Mouse (Mus musculus) ovary, postnatal 10 days (tissue): ENCODE data around the gene Lyrm7.
"Not testable (repeated sequence)": the region's sequence is repeated elsewhere in the genome, so short reads cannot be mapped to it uniquely, and the experiment has no call there.

Experiments used
- DNase-seq: peaks from one replicate; pipeline ENCODE4 v3.0.0; 2022; ENCODE audit warnings: low spot score

The Lyrm7 gene

GRCm38 (mm10) chr11:54881051-54881474, 20.3 kb upstream of the Lyrm7 start:
- no peak for DNase-seq

DNA sequence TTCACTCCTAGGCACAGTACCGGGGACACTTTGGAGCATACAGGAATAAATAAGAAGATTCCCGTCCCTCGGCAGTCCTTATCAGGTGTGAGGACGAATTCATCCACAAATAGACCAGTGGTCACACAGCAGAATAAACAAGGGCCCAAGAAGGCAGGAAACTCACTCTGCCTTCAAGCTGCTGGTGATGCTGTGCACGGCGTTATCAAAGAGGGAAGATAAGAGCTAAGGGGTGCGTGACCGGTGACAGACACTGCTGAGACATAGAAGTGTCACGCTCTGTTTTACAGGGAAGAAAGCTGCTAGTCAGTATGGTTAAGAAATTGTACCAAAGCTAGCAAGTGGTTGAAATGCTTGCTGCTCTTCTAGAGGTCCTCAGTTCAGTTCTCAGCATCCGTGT, 19.2 kb upstream of the Lyrm7 start:
- no peak for DNase-seq

DNA sequence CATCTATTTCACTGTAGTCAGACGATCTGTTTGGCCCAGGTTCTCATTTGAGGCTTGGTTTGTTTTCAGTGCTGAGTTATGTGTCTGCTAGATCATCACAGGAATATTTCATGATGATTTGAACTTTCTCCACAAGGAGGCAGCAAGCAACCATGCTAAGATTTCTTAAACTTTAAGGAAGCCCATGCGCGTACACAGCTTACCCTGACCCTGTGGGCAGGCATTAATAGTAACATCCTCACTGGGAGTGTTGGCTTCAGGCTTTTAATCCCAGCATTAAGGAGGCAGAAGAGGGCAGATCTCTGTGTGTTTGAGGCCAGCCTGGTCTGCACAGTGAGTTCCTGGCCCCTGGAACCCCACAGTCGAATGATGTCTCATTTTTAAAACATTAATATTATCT, 18.7 kb upstream of the Lyrm7 start:
- DNase-seq: no peak

DNA sequence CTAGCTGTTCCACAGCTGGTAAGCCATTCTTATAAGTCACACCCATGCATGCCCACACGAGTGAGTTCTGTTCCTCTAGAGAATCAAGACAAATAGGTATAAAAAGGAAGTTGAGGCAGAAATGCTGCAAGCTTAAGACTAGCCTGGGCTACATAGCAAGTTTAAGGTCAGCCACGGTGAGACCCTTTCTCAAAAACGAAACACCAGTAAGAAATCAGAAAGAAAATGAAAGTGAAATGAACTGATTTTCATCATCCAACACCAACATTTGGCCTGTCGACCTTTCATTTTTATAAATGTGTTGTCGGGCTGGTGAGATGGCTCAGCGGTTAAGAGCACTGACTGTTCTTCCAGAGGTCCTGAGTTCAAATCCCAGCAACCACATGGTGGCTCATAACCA, 18.2 kb upstream of the Lyrm7 start:
- DNase-seq: no peak

GRCm38 (mm10) chr11:54876031-54876430, 15.3 kb upstream of the Lyrm7 start:
- DNase-seq: no peak

GRCm38 (mm10) chr11:54871831-54872537, 11.3 kb upstream of the Lyrm7 start:
- no peak for DNase-seq

- no peak for DNase-seq
Observed at GRCm38 (mm10) chr11:54869318-54869717, 8.6 kb upstream of the Lyrm7 start.

DNA sequence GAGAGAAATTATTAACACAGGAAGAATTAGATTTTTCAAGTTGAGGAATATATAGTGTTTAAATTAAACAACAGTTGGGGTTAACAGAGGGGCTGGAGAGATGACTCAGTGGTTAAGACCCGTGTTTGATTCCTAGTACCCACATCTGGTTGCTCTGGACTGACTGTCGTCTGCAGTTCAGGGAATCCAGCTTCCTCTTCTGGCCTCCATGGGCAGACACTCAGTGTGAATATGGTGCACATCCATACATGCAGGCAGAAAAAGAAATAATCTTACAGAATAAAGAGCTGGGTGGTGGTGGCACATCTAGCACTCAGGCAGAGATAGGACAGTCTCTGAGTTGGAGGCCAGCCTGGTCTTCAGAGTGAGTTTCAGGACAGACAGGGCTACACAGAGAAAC, 7.7 kb upstream of the Lyrm7 start:
- DNase-seq: no peak

DNA sequence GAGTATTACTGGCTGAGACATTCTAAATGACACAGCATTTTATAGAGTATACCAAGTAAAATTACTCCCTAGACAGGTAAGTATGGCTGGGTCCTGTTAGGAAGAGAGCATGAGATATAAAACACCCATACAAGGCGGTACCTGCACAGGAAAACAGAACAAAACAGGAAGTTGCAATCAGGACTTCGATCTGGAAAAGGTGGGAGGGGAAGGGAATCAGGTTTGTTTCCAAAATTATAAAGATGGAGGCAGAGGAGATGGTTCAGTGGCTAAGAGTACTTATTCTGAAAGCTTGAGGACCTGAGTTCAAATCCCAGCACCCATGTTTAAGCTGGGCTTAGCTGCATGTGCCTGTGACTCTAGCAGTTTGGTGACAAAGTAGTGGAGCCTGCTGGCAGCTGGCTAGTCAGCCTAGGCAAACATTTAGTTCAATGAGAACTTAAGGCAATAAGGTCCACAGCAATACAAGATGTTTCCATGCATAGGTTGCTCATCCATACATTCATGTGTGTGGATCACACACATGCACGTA, 7.3 kb upstream of the Lyrm7 start:
- DNase-seq: no peak

DNA sequence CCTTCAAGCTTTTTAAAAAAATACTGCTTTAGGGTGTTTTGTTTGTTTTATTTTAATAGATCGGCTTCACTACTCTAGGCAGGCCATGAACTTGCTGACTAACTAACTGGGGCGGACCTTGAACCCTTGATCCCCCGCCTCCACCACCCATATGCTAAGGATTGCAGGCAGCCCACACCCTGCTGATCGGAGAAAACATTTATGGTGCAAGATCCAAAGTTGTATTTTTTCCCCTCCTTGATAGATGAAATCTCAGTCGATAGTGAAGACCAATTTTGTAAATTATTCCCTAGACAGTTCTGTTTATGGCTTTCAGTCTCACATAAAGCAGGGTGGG, 6.3 kb upstream of the Lyrm7 start:
- no peak for DNase-seq

DNA sequence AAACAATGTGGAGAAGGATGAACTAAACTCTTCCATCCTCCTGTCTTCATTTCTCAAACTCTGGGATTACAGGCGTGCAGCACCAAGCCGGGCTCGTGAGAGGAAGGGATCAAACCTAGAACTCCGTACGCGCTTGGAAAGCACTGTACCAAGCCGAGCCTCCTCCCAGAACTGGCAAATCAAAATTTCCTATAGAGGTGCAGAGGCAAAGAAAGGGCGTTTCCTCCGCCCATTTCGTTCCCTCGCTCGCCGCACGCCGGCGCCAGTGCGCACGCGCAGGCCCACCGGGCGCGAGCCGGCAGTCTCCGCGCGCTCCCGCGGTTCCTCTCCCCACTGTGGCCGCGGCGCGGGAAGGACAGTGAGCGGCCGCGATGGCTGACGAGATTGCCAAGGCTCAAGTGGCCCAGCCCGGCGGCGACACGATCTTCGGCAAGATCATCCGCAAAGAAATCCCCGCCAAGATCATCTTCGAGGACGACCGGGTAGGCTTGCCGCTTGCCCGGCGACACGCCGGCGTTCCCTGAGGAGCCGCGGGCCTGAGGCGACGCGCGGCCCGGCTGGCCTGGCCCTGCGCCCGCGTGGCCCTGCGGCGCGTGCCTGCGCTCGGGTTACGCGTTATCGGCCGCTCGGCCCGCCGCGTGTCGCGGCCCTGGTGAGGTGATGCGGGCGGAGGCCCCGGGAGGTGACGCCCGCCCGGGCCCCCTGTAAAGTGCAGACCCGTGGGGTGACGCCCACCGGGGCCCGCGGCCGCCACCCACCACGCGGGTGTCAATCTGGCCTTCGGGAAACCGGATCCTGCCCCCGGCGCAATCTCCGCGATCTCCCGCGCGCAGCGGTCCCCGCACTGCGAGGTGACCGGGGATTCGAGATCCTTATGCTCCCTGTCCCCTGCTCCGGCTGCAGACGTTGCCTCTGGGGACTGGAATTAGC, 5.7 kb upstream of the Lyrm7 start, which contains the start of gene Hint1:
Gene Hint1 (plus strand): TSS at position 265 of the 930 bp plus-strand sequence.
- peak; percentile 92 for DNase-seq

DNA sequence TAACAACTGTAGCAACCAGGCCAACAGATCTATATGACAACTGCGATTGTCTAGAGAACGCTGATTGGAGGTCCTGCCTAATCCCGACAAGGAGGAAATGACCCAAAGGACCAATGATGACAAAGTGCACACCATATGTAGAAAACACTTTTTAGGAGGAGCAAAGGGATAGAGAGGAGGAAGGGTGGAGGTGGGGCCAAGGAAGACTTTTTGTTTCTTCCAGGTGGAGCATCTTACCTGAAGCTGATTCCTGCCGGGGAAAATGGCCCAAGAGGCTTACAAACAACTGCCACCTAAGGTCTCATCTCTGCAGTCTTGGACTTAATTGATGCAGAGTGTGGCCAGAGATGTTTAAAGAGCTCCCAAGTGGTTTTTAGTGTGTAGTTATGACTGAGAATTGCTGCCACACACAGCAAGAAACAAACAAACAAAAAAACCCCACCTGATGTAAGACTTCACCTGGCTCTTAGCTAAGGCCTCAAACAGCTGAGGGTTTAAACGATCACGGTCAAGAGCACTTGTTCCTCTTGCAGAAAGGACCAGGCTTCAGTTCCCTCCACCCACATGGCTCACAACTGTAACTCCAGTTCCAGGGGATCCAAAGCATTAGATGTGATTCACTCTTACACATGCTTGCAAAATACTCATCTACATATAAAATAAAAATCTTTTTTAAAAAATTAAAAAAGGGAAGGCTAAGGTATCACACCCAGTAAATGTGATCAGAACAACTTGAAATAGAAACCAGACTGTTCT, 4.8 kb upstream of the Lyrm7 start:
- no peak for DNase-seq

GRCm38 (mm10) chr11:54862621-54863520, 2.2 kb upstream of the Lyrm7 start:
- no peak for DNase-seq

DNA sequence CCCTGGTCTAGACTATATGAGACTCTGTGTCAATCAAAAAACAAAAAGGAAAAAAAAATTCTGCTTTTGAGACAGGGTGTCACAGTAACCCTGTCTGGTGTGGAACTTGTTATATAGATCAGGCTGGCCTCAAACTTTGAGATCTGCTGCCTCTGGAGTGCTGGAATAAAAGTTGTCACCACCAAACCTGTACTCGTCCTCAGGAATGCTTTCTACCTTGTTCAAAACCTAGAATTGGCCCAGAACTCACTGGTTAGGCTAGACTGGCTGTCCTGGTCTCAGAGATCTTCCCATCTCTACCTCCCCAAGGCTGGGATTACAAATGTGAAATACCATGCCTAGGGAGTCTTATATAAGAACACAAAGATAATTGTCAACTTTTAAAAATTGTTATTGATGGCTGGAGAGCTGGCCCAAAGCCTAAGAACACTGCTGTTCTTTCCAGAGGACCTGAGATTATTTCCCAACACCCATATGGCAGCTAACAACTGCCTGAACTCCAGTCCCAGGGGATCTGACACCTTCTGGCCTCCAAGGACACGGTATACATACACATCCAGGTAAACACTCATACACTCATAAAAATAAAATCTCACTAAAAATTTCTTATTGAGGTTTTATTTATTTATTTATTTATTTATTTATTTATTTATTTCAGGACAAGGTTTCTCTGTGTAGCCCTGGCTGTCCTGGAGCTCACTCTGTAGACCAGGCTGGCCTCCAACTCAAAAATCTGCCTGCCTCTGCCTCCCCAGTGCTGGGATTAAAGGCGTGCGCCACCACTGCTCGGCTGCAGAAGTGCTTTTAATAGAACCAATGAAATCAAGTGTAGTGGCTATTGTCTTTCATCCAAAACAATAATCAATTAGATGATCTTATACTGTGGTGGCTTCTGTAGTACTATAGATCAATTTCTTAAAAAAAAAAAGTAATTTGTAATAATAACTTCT, 1.0 kb upstream of the Lyrm7 start:
- no peak for DNase-seq

GRCm38 (mm10) chr11:54859322-54860165, 1.2 kb downstream of the Lyrm7 start:
- DNase-seq: no peak

DNA sequence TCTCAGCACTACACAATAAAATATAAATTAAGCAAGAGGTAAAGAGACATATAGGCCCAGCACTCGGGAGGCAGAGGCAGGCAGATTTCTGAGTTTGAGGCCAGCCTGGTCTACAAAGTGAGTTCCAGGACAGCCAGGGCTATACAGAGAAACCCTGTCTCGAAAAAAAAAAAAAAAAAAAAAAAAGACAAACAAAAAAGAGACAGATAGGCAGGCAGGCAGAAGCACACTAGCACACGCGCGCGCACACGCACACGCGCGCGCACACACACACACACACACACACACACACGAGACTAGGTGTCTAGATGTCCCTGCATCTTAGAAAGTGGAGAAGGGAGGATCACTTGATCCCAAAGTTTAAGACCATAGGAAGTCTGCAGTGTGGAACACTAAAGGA, 1.8 kb downstream of the Lyrm7 start:
- DNase-seq: not testable (repeated sequence)

GRCm38 (mm10) chr11:54851656-54852055, 9.1 kb downstream of the Lyrm7 start:
- DNase-seq: no peak

DNA sequence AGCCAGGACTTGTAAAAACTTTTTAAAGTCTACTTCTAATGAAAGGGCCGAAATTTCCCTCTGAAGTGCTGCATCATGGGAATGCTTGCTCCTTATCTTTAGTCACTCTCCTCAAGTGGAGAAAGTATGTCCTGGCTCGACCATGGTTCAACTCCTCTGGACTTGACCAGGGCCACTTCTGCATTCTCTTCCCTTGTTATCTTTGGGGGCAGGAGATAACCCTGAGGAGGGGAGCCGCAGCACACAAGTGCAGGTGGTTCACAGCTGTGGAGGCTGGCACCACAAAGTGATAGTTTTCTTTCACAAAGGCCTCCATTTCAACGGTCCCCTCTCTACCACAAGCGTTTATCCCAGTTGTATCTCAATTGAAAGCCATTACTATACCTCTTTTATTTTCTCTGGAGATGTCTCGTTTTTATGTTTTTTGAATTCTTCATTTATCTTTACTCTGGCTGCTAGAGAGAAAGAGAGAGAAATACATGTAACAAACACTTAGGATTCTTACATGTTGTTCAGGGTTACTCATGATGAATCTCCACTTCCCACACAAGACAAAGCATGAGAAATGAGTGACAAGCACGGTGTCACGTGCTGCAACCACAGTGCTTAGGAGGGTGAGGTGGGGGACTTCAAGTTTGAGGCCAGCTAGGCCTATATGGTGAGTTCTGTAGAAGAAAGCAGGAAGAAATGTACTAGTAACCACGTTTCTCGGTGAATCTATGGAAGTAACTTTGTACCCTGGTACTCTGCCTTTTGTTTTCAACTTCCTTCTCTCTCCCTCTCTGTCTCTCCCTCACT, 10.6 kb downstream of the Lyrm7 start:
- no peak for DNase-seq
